Mouse (Mus musculus) embryonic facial prominence, embryonic 10.5 days (tissue): ENCODE results near the gene Pfn3. TPM values are rescaled to one million over a fixed set of nuclear protein-coding genes. Genes with fewer than 3 reads are reported as not detected.
A peak's percentile ranks its signal among the peaks of the same experiment; 100 is the strongest.

ENCODE experiments used
- DNase-seq: peaks from one replicate; pipeline ENCODE4 v3.0.0-alpha.2; 2017; ENCODE audit warnings: low spot score
- H3K27ac ChIP-seq: fragments of 300-500 bp; sonication (generic); replicated peaks from 2 replicates; pipeline ENCODE4 v1.5.1; 2016; ENCODE audit warnings: mild to moderate bottlenecking
- H3K27me3 ChIP-seq: fragments of 300-500 bp; sonication (generic); replicated peaks from 2 replicates; pipeline ENCODE4 v1.6.1; 2016; ENCODE audit warnings: low read depth, mild to moderate bottlenecking; ENCODE audit not compliant: poor library complexity, severe bottlenecking
- H3K36me3 ChIP-seq: fragments of 300-500 bp; sonication (generic); replicated peaks from 2 replicates; pipeline ENCODE4 v1.6.1; 2016; ENCODE audit warnings: mild to moderate bottlenecking, moderate library complexity
- H3K4me1 ChIP-seq: fragments of 300-500 bp; sonication (generic); 2 replicates; pipeline ENCODE4 v1.6.1; 2016
- H3K4me3 ChIP-seq: fragments of 300-500 bp; sonication (generic); 2 replicates; pipeline ENCODE4 v1.5.1; 2016; ENCODE audit warnings: mild to moderate bottlenecking, moderate library complexity
- H3K9me3 ChIP-seq: fragments of 300-500 bp; sonication (generic); 2 replicates; pipeline ENCODE4 v1.6.1; 2016; ENCODE audit warnings: mild to moderate bottlenecking
- WGBS: fragments of 180-500 bp; shearing (Covaris S2); methylation state at CpG from one replicate; pipeline ENCODE4 v1.1.7; 2016; 5-methylcytosine and 5-hydroxymethylcytosine counted together
- polyA plus RNA-seq: library from polyadenylated mRNA; unstranded; fragments of >200 nt; fragmentation: Nextera tagmentation; extraction: Ambion mirVana; gene quantifications from 2 replicates; pipeline ENCODE4 v1.2.1, GENCODE M21; 2016

The Pfn3 gene
- polyA plus RNA-seq: not detected in 2 replicates

DNA sequence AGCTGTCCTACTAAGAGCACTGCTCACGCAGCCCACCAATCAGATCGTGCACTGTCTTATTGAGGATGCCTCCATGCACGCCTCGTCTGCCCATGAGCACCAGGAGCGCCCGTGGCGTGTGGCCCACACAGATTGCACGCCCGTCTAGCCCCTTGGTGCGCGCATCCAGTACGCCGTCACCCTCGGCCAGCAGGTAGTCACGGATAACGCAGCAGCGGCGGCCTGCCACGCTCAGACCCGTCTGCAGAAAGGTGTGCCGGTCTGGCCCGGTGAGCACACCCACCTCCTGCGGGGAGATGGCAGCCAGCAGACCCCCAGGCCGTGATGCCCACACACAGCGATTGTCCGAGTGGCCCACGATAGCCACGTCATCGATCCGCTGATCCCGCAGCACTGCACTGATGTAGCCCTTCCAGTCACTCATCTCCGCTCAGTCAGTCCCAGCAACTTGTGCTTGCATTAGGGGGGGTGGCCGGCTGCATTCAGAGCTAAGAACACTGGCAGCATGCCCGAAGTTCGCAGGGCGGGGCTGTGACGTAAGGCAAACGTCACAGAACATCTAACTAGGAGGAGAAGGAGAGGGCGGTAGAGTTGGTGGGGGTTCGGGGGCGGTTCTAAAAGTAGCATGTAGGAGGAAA is at the start of gene Pfn3:
TSS of gene Pfn3 (minus strand) at position 490 of the 638 bp plus-strand sequence.
- Histone ChIP-seq H3K27me3 (peaks cover 71% of the 10 kb centered on the region), H3K27ac (peak within 1 kb of the TSS; percentile 19; the same call in 1 of the 2 replicates), H3K36me3 (no peaks in the 10 kb centered on the region), H3K4me1 (peaks cover 16% of the 10 kb centered on the region), H3K9me3 (no peaks in the 10 kb centered on the region), H3K4me3 (peak within 1 kb of the TSS; percentile 55)
- WGBS: 8% methylated on average over 41 of the region's 41 CpGs
- DNase-seq: peak; percentile 69

DNA sequence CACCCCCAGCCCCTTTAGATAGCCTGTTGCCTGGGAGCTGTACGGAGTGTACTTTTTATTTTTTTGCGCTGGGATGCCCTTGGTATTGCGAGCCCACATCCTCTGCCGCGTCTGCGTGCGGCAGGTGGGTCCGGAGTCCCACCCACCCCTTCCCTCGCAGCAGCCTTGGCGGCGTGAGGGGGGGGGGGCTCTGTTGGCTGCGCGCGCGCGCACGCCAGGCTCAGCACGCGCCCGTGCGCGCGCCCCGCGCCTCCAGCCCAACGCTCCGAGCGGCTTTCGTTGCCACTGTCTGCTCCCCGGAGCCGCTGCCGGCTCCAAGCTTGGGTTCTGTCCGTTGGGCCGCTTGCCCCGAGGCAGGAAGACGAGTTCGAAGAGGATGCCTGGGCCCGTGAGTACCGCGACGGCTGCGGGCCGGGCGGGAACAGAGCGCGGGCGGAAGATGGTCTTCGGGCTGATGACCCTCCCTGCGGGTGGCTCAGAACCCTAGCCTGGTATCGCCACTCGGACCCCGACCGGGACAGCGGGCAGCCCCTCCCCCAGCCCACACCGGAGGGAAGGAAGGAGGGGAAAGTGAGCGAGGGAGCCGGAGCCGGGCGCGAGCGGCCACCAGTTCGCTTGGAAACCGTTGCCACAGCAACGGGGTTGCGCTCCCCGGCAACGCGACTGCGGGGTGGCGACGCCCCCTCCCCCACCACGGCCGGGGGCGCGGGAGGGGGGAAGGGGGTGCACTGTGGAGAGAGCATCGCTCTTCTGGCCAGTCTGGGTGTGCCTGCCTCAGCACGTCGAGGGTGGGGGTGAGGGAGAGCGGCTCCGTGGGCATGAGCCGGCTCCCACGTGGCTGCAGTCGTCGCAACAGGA is 49.2 kb upstream of the Pfn3 start, which contains the start of gene Prr7:
TSS of gene Prr7 (plus strand) at position 241 of the 858 bp plus-strand sequence.
- peak; percentile 86 for DNase-seq
- Histone ChIP-seq H3K36me3 (peaks cover 37% of the 10 kb centered on the region), H3K27me3 (no peaks in the 10 kb centered on the region; the same call in 1 of the 2 replicates), H3K4me1 (peaks cover 62% of the 10 kb centered on the region), H3K27ac (peak within 1 kb of the TSS; percentile 93), H3K9me3 (no peaks in the 10 kb centered on the region), H3K4me3 (peak within 1 kb of the TSS; percentile 70)
- under 1% methylated on average over 84 of the region's 84 CpGs for WGBS

DNA sequence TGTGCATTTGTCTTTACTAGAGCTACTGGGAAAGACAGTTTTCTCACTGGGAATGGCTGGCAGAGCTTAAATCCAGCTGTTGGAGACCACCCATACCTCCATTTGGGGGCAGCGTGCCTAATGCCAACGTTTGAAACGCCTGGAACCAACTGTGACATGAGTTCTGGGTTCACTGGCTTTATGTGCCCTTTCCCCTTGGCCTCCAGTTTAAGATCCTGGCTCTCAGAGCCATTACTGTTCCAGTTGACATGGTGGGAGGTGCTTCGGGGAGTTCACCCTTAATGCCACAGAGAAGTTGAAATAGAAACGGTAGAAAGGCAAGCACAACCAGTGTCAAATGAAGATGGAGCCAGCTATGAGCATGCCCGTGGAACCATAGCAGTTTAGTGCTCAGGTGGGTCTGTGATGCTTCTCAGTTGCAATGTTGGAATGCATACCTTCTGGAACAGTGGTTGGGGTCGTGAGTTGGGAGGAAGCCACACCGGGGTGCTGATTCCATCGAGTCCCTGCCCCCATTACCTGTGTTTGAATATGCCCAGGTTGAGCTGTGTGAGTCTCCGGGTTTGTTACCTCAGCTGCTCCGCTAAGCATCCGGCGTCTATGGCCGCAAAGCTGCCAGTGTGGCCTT is 48.5 kb upstream of the Pfn3 start:
- Histone ChIP-seq H3K9me3 (no peaks in the 10 kb centered on the region), H3K4me3 (peak overlapping the region; percentile 70), H3K36me3 (peaks cover 45% of the 10 kb centered on the region), H3K4me1 (peaks cover 55% of the 10 kb centered on the region), H3K27ac (peak overlapping the region; percentile 93), H3K27me3 (no peaks in the 10 kb centered on the region)
- 10% methylated on average over 14 of the region's 14 CpGs for WGBS
- DNase-seq: no peak

- Histone ChIP-seq H3K36me3 (peaks cover 50% of the 10 kb centered on the region), H3K27ac (no peak overlapping the region), H3K4me1 (peaks cover 51% of the 10 kb centered on the region), H3K9me3 (no peaks in the 10 kb centered on the region), H3K4me3 (peak overlapping the region; percentile 70; the same call in 1 of the 2 replicates), H3K27me3 (no peaks in the 10 kb centered on the region)
- no peak for DNase-seq
- 48% methylated on average over 2 of the region's 2 CpGs for WGBS
Measured at GRCm38 (mm10) chr13:55462965-55463364, 47.9 kb upstream of the Pfn3 start.

DNA sequence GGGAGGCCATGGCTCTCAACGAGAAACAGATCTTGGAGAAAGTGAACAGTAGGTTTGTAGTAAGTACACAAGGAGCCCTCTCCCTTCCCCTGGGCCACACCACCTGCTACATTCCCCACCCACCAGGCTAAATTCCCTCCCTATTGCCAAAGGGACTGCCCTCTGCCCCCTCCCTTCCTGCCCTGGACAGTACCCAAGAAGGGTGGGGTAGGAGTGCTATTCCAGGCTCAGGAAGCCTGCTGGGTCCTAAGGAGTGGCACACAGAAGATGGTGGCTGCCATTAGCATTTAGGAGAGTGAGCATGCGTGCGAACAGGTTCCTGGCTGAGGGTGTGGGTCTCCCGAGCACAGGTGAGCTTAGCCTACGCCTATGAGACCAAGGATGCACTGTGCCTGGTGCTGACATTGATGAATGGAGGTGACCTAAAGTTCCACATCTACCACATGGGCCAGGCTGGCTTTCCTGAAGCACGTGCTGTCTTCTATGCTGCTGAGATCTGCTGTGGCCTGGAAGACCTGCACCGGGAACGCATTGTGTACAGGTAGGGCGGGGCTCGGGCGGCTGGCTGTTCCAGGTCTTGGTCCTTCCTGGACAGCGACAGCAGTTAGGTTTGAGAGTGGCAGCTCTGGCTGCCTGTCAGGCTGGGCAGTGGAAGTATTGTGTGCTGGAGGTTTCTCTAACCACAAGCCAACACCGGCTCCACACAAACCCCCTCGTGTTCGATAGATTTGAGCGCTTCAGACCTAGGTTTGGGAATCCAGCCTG is 36.9 kb upstream of the Pfn3 start:
- no peak for DNase-seq
- H3K36me3 ChIP-seq: peaks cover 91% of the 10 kb centered on the region
- peaks cover 15% of the 10 kb centered on the region for H3K4me1 ChIP-seq
- H3K27me3 ChIP-seq: no peaks in the 10 kb centered on the region
- H3K27ac ChIP-seq: no peak overlapping the region
- H3K4me3 ChIP-seq: no peak overlapping the region
- WGBS: 95% methylated on average over 16 of the region's 16 CpGs
- no peaks in the 10 kb centered on the region for H3K9me3 ChIP-seq

DNA sequence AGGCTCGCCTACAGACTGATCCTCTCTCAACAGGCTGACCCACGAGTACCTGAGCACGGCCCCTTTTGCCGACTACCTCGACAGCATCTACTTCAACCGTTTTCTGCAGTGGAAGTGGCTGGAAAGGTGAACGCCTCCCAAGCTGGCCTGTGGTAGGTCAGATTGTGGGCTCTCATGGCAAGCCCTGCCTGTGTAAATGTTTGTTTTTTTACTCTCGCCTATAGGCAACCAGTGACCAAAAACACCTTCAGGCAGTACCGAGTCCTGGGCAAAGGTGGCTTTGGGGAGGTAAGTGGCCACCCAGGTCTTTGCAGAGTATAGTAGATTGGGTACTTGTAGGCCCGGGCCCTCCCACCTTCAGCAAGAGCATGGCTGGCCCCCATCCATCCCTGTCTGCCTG is 36.3 kb upstream of the Pfn3 start:
- H3K36me3 ChIP-seq: peaks cover 85% of the 10 kb centered on the region
- no peak for DNase-seq
- WGBS: 93% methylated on average over 10 of the region's 10 CpGs

GRCm38 (mm10) chr13:55450511-55450980 is 35.5 kb upstream of the Pfn3 start:
- Histone ChIP-seq H3K4me3 (no peak overlapping the region), H3K4me1 (peaks cover 28% of the 10 kb centered on the region), H3K27ac (no peak overlapping the region), H3K27me3 (no peaks in the 10 kb centered on the region), H3K9me3 (no peaks in the 10 kb centered on the region), H3K36me3 (peaks cover 77% of the 10 kb centered on the region)
- no peak for DNase-seq
- 92% methylated on average over 11 of the region's 11 CpGs for WGBS

More for the DNA sequence above, 36.3 kb upstream of the Pfn3 start:
- H3K27ac ChIP-seq: no peak overlapping the region
- no peak overlapping the region for H3K4me3 ChIP-seq
- H3K27me3 ChIP-seq: no peaks in the 10 kb centered on the region
- no peaks in the 10 kb centered on the region for H3K9me3 ChIP-seq
- peaks cover 22% of the 10 kb centered on the region for H3K4me1 ChIP-seq

- peaks cover 70% of the 10 kb centered on the region for H3K36me3 ChIP-seq
- DNase-seq: no peak
- 93% methylated on average over 17 of the region's 17 CpGs for WGBS
Measured at GRCm38 (mm10) chr13:55449679-55450441, 34.8 kb upstream of the Pfn3 start.

DNA sequence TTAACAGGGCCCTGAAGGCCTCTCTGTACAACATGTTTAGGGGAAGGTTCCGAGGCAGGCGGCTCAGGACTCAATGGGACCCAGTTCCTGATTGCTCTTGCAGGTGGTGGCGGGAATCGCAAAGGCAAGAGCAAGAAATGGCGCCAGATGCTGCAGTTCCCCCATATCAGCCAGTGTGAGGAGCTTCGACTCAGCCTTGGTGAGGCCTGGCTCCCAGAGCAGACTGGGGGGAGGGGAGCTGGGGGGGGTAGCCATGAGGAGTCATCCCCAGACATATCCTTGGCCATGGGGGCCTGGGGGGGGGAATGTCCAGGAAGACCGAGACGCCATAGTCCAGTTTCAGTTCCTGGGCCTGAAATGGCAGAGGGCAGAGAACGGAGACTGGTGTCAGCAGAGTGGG is 34.2 kb upstream of the Pfn3 start:
- 95% methylated on average over 9 of the region's 9 CpGs for WGBS
- DNase-seq: no peak
- H3K4me1 ChIP-seq: peaks cover 29% of the 10 kb centered on the region
- H3K9me3 ChIP-seq: no peaks in the 10 kb centered on the region
- no peak overlapping the region for H3K27ac ChIP-seq
- peaks cover 64% of the 10 kb centered on the region for H3K36me3 ChIP-seq
- no peak overlapping the region for H3K4me3 ChIP-seq
- H3K27me3 ChIP-seq: no peaks in the 10 kb centered on the region

More at GRCm38 (mm10) chr13:55449679-55450441, 34.8 kb upstream of the Pfn3 start:
- no peak overlapping the region for H3K4me3 ChIP-seq
- H3K27ac ChIP-seq: no peak overlapping the region
- H3K27me3 ChIP-seq: no peaks in the 10 kb centered on the region
- peaks cover 28% of the 10 kb centered on the region for H3K4me1 ChIP-seq
- no peaks in the 10 kb centered on the region for H3K9me3 ChIP-seq

- 91% methylated on average over 5 of the region's 5 CpGs for WGBS
- no peak for DNase-seq
- Histone ChIP-seq H3K4me3 (peak overlapping the region; percentile 87; the same call in 1 of the 2 replicates), H3K4me1 (peaks cover 37% of the 10 kb centered on the region), H3K27me3 (no peaks in the 10 kb centered on the region), H3K27ac (no peak overlapping the region), H3K36me3 (peaks cover 53% of the 10 kb centered on the region), H3K9me3 (no peaks in the 10 kb centered on the region)
Measured at GRCm38 (mm10) chr13:55448131-55448530, 33.1 kb upstream of the Pfn3 start.

DNA sequence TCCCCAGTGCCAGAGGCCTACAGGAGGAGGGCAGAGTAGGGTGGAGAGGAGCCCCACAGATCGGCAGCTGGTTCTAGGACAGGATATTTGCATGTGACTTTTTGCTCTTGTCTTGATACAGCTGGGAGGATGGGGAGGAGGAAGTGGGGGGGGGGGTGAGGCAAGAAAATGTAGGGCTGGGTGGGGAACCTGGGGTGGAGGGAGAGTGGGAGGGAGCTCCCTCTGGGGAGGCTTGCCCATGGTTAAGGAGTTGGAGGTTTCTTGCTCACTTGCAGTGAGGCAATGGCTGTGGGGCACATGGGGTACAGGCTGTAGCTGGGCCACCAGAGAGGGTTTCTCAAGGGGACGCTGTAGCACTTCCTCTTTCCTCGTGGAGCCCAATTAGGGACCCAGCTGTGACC is 32.5 kb upstream of the Pfn3 start:
- Histone ChIP-seq H3K4me3 (peak overlapping the region; percentile 87; the same call in 1 of the 2 replicates), H3K27ac (peak overlapping the region; percentile 35; the same call in 1 of the 2 replicates), H3K4me1 (peaks cover 38% of the 10 kb centered on the region), H3K9me3 (no peaks in the 10 kb centered on the region), H3K36me3 (peaks cover 47% of the 10 kb centered on the region), H3K27me3 (no peaks in the 10 kb centered on the region)
- no peak for DNase-seq
- 56% methylated on average over 3 of the region's 3 CpGs for WGBS
